Mouse (Mus musculus) ES-Bruce4 (cell line): ENCODE measurements at regions not wholly inside any gene's neighbourhood (a gene's known extent, or its start where the extent isn't known, plus 50 kb on each side); places are given as distances from the start of the nearest gene placed in this dataset.

Experiments
- H3K27ac ChIP-seq: 2 replicates; pipeline ENCODE4 v1.5.1; 2012; ENCODE audit warnings: low read length, inconsistent platforms; ENCODE audit not compliant: insufficient read depth
- H3K27me3 ChIP-seq: 2 replicates; pipeline ENCODE4 v1.6.1; 2012; ENCODE audit warnings: mild to moderate bottlenecking, low read length, inconsistent platforms; ENCODE audit not compliant: control insufficient read depth, poor library complexity, insufficient read depth, severe bottlenecking
- H3K36me3 ChIP-seq: 2 replicates; pipeline ENCODE4 v1.6.1; 2012; ENCODE audit warnings: inconsistent platforms, mild to moderate bottlenecking, low read length, moderate library complexity; ENCODE audit not compliant: control insufficient read depth, poor library complexity, insufficient read depth, severe bottlenecking
- H3K4me1 ChIP-seq: one replicate; pipeline ENCODE4 v1.8.1; 2011; ENCODE audit warnings: low read length; ENCODE audit not compliant: control insufficient read depth, insufficient read depth
- H3K4me3 ChIP-seq: 2 replicates; pipeline ENCODE4 v1.5.1; 2011; ENCODE audit warnings: low read depth, mild to moderate bottlenecking, low read length
- H3K9ac ChIP-seq: 2 replicates; pipeline ENCODE4 v1.6.1; 2012; ENCODE audit warnings: low read depth, mild to moderate bottlenecking, inconsistent platforms; ENCODE audit not compliant: poor library complexity, severe bottlenecking
- H3K9me3 ChIP-seq: replicated peaks from 2 replicates; pipeline ENCODE4 v1.6.1; 2012; ENCODE audit warnings: mild to moderate bottlenecking, low read length, inconsistent platforms; ENCODE audit not compliant: control insufficient read depth, poor library complexity, insufficient read depth, severe bottlenecking
- CTCF ChIP-seq: IDR thresholded peaks from one replicate; pipeline ENCODE4 v1.8.1; 2011; ENCODE audit warnings: low read depth, low read length
- EP300 ChIP-seq: IDR thresholded peaks from 2 replicates; pipeline ENCODE4 v1.6.1; 2011; ENCODE audit warnings: low read depth, low read length; ENCODE audit not compliant: insufficient read depth
- POLR2A ChIP-seq: IDR thresholded peaks from one replicate; pipeline ENCODE4 v1.8.1; 2011; ENCODE audit warnings: low read length; ENCODE audit not compliant: insufficient read depth

DNA sequence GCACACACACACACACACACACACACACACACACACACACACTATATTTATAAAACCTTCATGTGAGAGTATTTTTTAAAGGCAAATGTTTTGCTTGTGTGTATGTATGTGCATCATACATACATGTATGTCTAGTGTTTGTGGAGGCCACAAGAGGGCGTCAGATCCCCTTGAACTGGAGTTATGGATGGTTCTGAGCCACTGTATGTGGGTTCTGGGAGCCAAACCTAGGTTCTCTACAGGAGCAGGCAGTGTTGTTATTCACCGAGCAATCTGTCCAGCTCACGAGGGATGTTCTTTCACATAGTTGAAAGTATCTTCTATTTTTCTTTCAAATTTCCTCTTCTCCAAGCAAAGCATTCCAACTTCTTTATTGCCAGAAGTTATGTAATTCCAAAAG, 56.3 kb upstream of the Agtr2 start:
- H3K4me1 ChIP-seq, result no peaks in the 10 kb centered on the region
- no peak for TF ChIP-seq EP300
- no peak for TF ChIP-seq CTCF
- TF ChIP-seq POLR2A, result no peak
- no peak overlapping the region for H3K27ac ChIP-seq
- H3K9ac ChIP-seq, result no peak overlapping the region
- H3K27me3 ChIP-seq, result no peaks in the 10 kb centered on the region
- no peaks in the 10 kb centered on the region for H3K9me3 ChIP-seq
- no peak overlapping the region for H3K4me3 ChIP-seq
- H3K36me3 ChIP-seq, result no peaks in the 10 kb centered on the region

- no peaks in the 10 kb centered on the region for H3K27me3 ChIP-seq
- no peaks in the 10 kb centered on the region for H3K9me3 ChIP-seq
- no peak overlapping the region for H3K4me3 ChIP-seq
- H3K36me3 ChIP-seq, result no peaks in the 10 kb centered on the region
- no peak overlapping the region for H3K9ac ChIP-seq
- TF ChIP-seq CTCF (no peak), POLR2A (no peak), EP300 (no peak)
- H3K27ac ChIP-seq, result no peak overlapping the region
- H3K4me1 ChIP-seq, result no peaks in the 10 kb centered on the region
Observed at GRCm38 (mm10) chrX:21433501-21433900, 50.8 kb upstream of the Agtr2 start.
